Mouse (Mus musculus): ENCODE data around the gene 4933415A04Rik.

- TF ChIP-seq POLR2A (IDR thresholded peaks at IDR 0.05; ENCODE audit: low read depth, low read length) (no peak), CTCF (conservative IDR thresholded peaks at IDR 0.05; ENCODE audit: insufficient read depth, insufficient read length, low read depth, low read length) (no peak)
Observed at GRCm38 (mm10) chr11:43636761-43637160, 49.9 kb downstream of the 4933415A04Rik start.

All from kidney, adult 2 months (tissue).